Mouse (Mus musculus) C2C12 (cell line): ENCODE results near the gene Icmt.

Experiments used
- CEBPB ChIP-seq: IDR thresholded peaks from one replicate; pipeline ENCODE4 v1.6.1; 2011; ENCODE audit warnings: low read depth, mild to moderate bottlenecking, control low read depth, moderate library complexity
- CTCF ChIP-seq: IDR thresholded peaks from one replicate; pipeline ENCODE4 v1.5.1; 2011; ENCODE audit not compliant: control insufficient read depth, insufficient read depth, insufficient read length
- MAX ChIP-seq: IDR thresholded peaks from one replicate; pipeline ENCODE4 v1.6.1; 2011; ENCODE audit warnings: mild to moderate bottlenecking, control low read depth
- MYOD1 ChIP-seq: IDR thresholded peaks from one replicate; pipeline ENCODE4 v1.6.1; 2011; ENCODE audit warnings: low read depth; ENCODE audit not compliant: control insufficient read depth, insufficient read length
- MYOG ChIP-seq: IDR thresholded peaks from one replicate; pipeline ENCODE4 v1.6.1; 2011; ENCODE audit not compliant: control insufficient read depth, insufficient read length; ENCODE audit errors: extremely low read depth
- USF1 ChIP-seq: IDR thresholded peaks from one replicate; pipeline ENCODE4 v1.6.1; 2011; ENCODE audit warnings: low read depth, mild to moderate bottlenecking, control low read depth, moderate library complexity

GRCm38 (mm10) chr4:152313211-152313632, 16.2 kb downstream of the Icmt start:
- TF ChIP-seq MYOD1 (no peak), CTCF (no peak), MAX (no peak), USF1 (no peak), CEBPB (no peak), MYOG (no peak)
